Mouse (Mus musculus) intestine, embryonic 16.5 days (tissue): Measurements from ENCODE around the gene Cwc22. TPM values are rescaled to one million over a fixed set of nuclear protein-coding genes. Genes with fewer than 3 reads are reported as not detected.
A peak's percentile ranks its signal among the peaks of the same experiment; 100 is the strongest.

ENCODE experiments used
- ATAC-seq: fragments of 200-750 bp; cut with Nextera tagmentation; 2 replicates; pipeline ENCODE4 v1.8.0; 2017; ENCODE audit warnings: moderate TSS enrichment, moderate library complexity
- H3K27ac ChIP-seq: fragments of 300-500 bp; sonication (generic); 2 replicates; pipeline ENCODE4 v1.5.1; 2014; ENCODE audit warnings: mild to moderate bottlenecking, low read length
- H3K27me3 ChIP-seq: fragments of 300-500 bp; sonication (generic); replicated peaks from 2 replicates; pipeline ENCODE4 v1.6.1; 2014; ENCODE audit warnings: low read length, control low read depth, mixed read lengths; ENCODE audit not compliant: control insufficient read depth, insufficient read depth
- H3K36me3 ChIP-seq: fragments of 300-500 bp; sonication (generic); 2 replicates; pipeline ENCODE4 v1.6.1; 2014; ENCODE audit warnings: low read length, control low read depth; ENCODE audit not compliant: control insufficient read depth, insufficient read depth
- H3K4me1 ChIP-seq: fragments of 300-500 bp; sonication (generic); 2 replicates; pipeline ENCODE4 v1.6.1; 2014; ENCODE audit warnings: low read length, control low read depth, mixed read lengths; ENCODE audit not compliant: control insufficient read depth, insufficient read depth
- H3K4me2 ChIP-seq: fragments of 300-500 bp; sonication (generic); 2 replicates; pipeline ENCODE4 v1.6.1; 2014; ENCODE audit warnings: low read depth, low read length, control low read depth
- H3K4me3 ChIP-seq: fragments of 300-500 bp; sonication (generic); 2 replicates; pipeline ENCODE4 v1.5.1; 2014; ENCODE audit warnings: mild to moderate bottlenecking, low read length
- H3K9ac ChIP-seq: fragments of 300-500 bp; sonication (generic); 2 replicates; pipeline ENCODE4 v1.6.1; 2014; ENCODE audit warnings: low read depth, low read length
- H3K9me3 ChIP-seq: fragments of 300-500 bp; sonication (generic); 2 replicates; pipeline ENCODE4 v1.6.1; 2016; ENCODE audit warnings: low read length, control low read depth; ENCODE audit not compliant: control insufficient read depth
- WGBS: fragments of 180-500 bp; shearing (Covaris S2); extraction: QIAGEN DNeasy Blood & Tissue Kit; methylation state at CpG from one replicate; pipeline ENCODE4 v1.1.7; 2014; 5-methylcytosine and 5-hydroxymethylcytosine counted together
- polyA plus RNA-seq: library from polyadenylated mRNA; unstranded; fragments of >200 nt; fragmentation: Nextera tagmentation; extraction: Ambion mirVana; gene quantifications from 2 replicates; pipeline ENCODE4 v1.2.1, GENCODE M21; 2015

Gene Cwc22
- polyA plus RNA-seq, 1 experiment from 2014 or later: 23.9 TPM

DNA sequence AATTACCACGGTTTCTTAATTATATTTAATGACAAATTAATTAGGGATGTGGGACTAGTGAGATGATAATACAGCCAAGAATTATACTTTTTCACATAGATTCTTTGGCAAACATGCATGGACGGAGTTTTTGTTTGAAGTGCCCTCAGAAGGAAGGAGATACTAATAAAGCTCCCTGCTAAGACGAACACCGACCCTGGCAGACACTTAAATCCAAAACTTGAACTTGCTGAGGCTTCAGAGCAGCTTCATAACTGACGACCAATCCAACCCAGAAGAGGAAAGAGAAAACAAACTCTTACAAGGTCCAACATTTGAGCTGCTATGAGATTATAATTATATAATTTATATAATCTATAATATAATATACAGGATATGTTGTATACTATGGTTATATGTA, 66.4 kb downstream of the Cwc22 start:
- H3K4me2 ChIP-seq: no peak overlapping the region
- ATAC-seq: no peak
- WGBS: 70% methylated on average over 5 of the region's 5 CpGs

DNA sequence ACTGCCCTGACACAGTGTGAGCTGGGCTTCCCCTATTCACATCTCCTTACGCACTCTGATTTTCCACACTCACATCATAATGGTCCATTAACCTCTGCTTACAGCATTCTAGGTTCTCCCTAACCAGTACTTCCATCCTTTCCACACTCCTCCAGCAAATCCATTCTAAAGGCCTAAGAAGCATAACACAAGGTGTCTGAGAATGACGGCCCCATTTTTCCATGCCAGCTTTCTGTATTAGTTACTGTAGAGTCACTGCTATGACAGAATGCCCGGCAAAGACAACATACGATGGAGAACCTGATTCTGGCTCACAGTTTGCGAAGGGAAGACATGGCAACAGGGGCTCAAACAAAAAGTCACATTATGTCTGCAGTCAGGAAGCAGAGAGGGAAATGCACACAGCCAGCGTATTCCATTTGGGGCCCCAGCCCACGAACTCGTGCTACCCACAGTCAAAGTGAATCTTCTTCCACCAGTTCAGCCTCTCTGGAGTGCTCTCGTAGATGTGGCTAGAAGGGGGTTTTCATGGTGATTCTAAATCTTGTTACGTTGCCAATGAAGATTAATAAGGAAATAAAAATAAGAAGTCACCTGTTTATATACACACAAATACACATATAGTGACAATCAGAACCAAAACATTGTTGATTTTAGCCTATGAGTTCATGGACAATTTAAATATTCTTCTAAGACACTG, 68.9 kb downstream of the Cwc22 start:
- Histone ChIP-seq H3K27ac (no peak overlapping the region), H3K4me2 (no peak overlapping the region), H3K4me3 (no peak overlapping the region), H3K9me3 (no peaks in the 10 kb centered on the region), H3K9ac (no peak overlapping the region), H3K4me1 (no peaks in the 10 kb centered on the region), H3K27me3 (no peaks in the 10 kb centered on the region), H3K36me3 (no peaks in the 10 kb centered on the region)
- ATAC-seq: no peak
- 89% methylated on average over 10 of the region's 10 CpGs for whole genome bisulfite sequencing

More for the DNA sequence above, 66.4 kb downstream of the Cwc22 start:
- H3K36me3 ChIP-seq: no peaks in the 10 kb centered on the region
- no peak overlapping the region for H3K27ac ChIP-seq
- H3K27me3 ChIP-seq: no peaks in the 10 kb centered on the region
- no peak overlapping the region for H3K4me3 ChIP-seq
- H3K9me3 ChIP-seq: no peaks in the 10 kb centered on the region
- no peak overlapping the region for H3K9ac ChIP-seq
- no peaks in the 10 kb centered on the region for H3K4me1 ChIP-seq

DNA sequence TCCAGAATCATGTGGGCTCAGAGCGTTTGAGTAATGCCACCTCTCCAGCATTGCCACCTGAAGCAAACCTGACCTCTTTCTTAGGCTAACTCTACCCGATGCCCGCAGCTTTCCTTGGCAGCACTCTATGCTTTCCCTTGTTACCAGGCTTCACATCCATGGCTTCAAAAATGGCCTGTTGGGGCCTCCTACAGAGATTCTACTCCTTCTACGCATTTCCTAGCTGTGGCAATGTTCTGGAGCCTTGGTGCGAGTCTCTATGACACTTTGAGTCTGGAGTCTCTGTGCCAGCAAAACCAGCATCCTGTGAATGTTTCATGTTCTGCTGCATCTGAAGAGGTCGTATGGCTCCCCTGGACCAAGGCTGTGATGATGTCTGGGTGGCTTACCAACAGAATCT, 69.8 kb downstream of the Cwc22 start:
- Histone ChIP-seq H3K9ac (no peak overlapping the region), H3K36me3 (no peaks in the 10 kb centered on the region), H3K4me1 (no peaks in the 10 kb centered on the region), H3K9me3 (no peaks in the 10 kb centered on the region), H3K4me2 (no peak overlapping the region), H3K27me3 (no peaks in the 10 kb centered on the region), H3K4me3 (no peak overlapping the region), H3K27ac (no peak overlapping the region)
- ATAC-seq: no peak
- 88% methylated on average over 6 of the region's 6 CpGs for WGBS

GRCm38 (mm10) chr2:77875516-77875915, 70.7 kb downstream of the Cwc22 start:
- ATAC-seq: no peak
- no peak overlapping the region for H3K4me2 ChIP-seq
- H3K4me3 ChIP-seq: no peak overlapping the region
- no peaks in the 10 kb centered on the region for H3K9me3 ChIP-seq
- no peaks in the 10 kb centered on the region for H3K27me3 ChIP-seq
- WGBS: 94% methylated on average over 4 of the region's 4 CpGs
- no peaks in the 10 kb centered on the region for H3K36me3 ChIP-seq
- no peaks in the 10 kb centered on the region for H3K4me1 ChIP-seq
- no peak overlapping the region for H3K27ac ChIP-seq
- H3K9ac ChIP-seq: no peak overlapping the region

DNA sequence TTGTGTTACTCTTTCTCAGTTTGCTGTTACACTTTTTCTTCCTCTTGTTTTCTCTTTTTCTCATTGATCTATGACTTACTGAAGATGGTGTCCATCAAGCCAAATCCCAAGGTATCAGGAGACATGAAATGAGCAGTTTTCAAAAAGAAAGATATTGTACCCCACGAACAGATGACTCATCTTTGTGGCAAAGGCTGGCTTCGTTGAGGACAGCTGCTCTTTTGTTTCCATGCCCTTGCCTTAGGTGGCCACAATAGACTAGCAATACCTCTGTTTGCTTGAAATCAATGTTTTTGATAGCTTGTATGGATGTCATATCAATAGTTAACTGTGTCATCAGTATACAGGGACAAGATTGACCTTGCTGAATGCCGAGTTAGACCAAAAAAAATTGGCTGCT, 71.5 kb downstream of the Cwc22 start:
- no peaks in the 10 kb centered on the region for H3K9me3 ChIP-seq
- no peak for ATAC-seq
- no peak overlapping the region for H3K27ac ChIP-seq
- H3K4me3 ChIP-seq: no peak overlapping the region
- no peaks in the 10 kb centered on the region for H3K4me1 ChIP-seq
- no peak overlapping the region for H3K4me2 ChIP-seq
- WGBS: 79% methylated on average over 3 of the region's 3 CpGs
- no peak overlapping the region for H3K9ac ChIP-seq
- H3K36me3 ChIP-seq: no peaks in the 10 kb centered on the region
- no peaks in the 10 kb centered on the region for H3K27me3 ChIP-seq

DNA sequence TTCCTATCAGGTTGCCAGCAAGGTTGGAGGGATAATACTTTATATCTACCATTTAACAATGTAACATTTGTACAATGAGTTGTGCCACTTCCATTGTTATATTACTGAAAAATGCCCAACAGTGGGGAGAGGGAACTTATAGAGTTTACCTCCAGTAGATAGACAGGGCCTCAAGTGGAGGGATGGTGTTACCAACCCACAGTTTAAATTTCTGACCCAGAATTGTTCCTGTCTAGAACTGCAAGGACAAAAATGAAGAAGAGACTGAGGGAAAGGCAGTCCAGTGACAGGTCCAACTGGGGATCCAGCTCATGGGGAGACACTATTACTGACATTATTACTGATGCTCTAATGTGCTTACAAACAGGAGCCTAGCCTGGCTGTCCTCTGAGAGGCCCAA, 72.4 kb downstream of the Cwc22 start:
- no peaks in the 10 kb centered on the region for H3K36me3 ChIP-seq
- no peak overlapping the region for H3K4me3 ChIP-seq
- no peak overlapping the region for H3K27ac ChIP-seq
- H3K4me2 ChIP-seq: no peak overlapping the region
- no peak for ATAC-seq
- no peaks in the 10 kb centered on the region for H3K27me3 ChIP-seq
- H3K9ac ChIP-seq: no peak overlapping the region
- no peaks in the 10 kb centered on the region for H3K9me3 ChIP-seq
- no peaks in the 10 kb centered on the region for H3K4me1 ChIP-seq

DNA sequence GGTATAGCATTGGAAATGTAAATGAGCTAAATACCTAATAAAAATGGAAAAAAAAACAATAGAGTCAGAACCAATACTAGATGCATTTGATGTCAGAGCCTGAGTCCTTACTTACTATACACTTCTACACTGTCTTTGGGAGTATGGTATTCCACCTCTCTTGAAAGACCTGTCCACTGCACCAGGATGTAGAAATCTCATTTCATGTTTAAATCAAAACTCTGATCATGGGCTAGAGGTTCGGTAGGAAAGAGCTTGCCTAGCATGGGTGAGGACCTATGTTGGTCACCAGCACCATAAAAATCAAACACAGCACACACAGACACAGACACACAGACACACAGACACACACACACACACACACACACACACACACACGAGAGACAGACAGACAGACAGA, 73.5 kb downstream of the Cwc22 start:
- Histone ChIP-seq H3K27ac (no peak overlapping the region), H3K9ac (no peak overlapping the region), H3K27me3 (no peaks in the 10 kb centered on the region), H3K4me3 (no peak overlapping the region), H3K9me3 (no peaks in the 10 kb centered on the region), H3K36me3 (no peaks in the 10 kb centered on the region), H3K4me1 (no peaks in the 10 kb centered on the region), H3K4me2 (no peak overlapping the region)
- no peak for ATAC-seq
- 69% methylated on average over 2 of the region's 2 CpGs for WGBS

DNA sequence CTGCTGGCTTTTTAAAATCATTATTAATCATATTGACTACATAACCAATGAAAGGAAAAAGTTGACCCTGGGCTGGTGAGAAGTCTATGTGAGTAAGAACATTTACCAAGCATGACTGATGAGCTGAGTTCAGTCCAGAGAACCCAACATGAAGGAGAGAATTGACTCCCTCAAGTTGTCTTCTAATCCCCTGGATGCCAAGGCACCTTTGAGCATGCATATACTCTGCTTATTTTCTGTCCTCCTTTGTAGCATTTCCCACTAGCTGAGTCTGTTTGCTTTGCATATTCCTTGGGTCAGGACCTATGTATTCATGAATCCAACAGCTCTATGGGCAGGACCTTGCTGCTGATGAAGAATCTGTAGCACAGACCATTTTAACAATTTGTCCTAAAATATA, 75.0 kb downstream of the Cwc22 start:
- no peaks in the 10 kb centered on the region for H3K9me3 ChIP-seq
- H3K27me3 ChIP-seq: no peaks in the 10 kb centered on the region
- no peak overlapping the region for H3K4me2 ChIP-seq
- no peaks in the 10 kb centered on the region for H3K36me3 ChIP-seq
- H3K4me1 ChIP-seq: no peaks in the 10 kb centered on the region
- no peak for ATAC-seq
- H3K4me3 ChIP-seq: no peak overlapping the region
- no peak overlapping the region for H3K27ac ChIP-seq
- H3K9ac ChIP-seq: no peak overlapping the region

DNA sequence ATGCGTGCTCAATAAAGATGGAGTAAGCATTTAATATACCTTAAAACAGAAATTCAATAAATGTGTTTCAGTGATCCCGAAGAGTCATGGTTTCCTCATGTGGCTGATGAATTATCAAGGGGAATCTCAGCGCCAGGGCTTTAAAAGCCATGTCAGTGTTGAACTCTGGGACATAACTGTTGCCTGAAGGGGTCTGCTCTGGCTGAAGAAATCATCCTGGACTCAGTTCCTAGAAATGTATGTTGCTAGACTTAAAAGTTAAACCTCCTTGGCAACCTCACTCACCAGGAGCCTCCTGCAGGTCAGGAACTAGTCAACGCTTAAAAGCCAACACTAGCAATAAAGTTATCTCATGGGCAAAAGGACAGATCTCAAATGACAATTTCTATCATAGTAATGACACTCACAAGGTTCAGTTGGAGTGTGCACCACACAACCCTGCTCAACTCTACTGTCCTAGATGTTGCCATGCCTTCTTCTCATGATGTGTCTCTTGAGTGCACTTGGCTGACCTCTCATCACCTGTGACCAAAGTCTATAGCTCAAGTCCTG, 76.4 kb downstream of the Cwc22 start:
- no peak for ATAC-seq
- no peaks in the 10 kb centered on the region for H3K9me3 ChIP-seq
- no peaks in the 10 kb centered on the region for H3K4me1 ChIP-seq
- WGBS: 88% methylated on average over 4 of the region's 4 CpGs
- no peaks in the 10 kb centered on the region for H3K27me3 ChIP-seq
- H3K9ac ChIP-seq: no peak overlapping the region
- H3K4me3 ChIP-seq: no peak overlapping the region
- no peak overlapping the region for H3K27ac ChIP-seq
- H3K4me2 ChIP-seq: no peak overlapping the region
- H3K36me3 ChIP-seq: no peaks in the 10 kb centered on the region

DNA sequence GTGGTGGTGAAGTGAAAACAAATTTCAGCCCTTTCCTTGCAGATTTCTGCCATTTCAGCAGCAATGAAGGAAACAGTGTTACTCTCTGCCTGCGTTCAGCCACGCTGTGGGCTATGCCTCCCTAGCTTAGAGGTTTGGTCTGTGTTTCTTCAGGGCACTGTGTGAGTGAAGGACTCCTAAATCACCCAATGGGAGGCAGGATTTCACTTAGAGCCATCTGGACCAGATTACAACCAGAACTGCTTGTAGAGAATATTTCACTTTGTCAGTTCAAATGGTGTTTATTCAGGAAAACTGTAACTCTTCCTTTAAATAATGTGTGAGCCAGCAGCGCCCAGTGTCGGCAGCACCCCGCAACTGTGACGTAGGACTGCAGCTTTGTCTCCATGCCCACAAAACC, 82.2 kb downstream of the Cwc22 start:
- Histone ChIP-seq H3K36me3 (no peaks in the 10 kb centered on the region), H3K27ac (peak overlapping the region; percentile 8; the same call in 1 of the 2 replicates), H3K4me1 (no peaks in the 10 kb centered on the region), H3K9me3 (no peaks in the 10 kb centered on the region), H3K9ac (0 out of 2 replicates have a peak overlapping the region, but pooled peaks have one; percentile 23), H3K4me3 (peak overlapping the region; percentile 23), H3K27me3 (no peaks in the 10 kb centered on the region), H3K4me2 (peak overlapping the region; percentile 32; the same call in 1 of the 2 replicates)
- peak; percentile 79 for ATAC-seq
- 38% methylated on average over 6 of the region's 6 CpGs for WGBS
